ENCODE assay signal across 10 mouse cellular contexts in the genomic region with DNA sequence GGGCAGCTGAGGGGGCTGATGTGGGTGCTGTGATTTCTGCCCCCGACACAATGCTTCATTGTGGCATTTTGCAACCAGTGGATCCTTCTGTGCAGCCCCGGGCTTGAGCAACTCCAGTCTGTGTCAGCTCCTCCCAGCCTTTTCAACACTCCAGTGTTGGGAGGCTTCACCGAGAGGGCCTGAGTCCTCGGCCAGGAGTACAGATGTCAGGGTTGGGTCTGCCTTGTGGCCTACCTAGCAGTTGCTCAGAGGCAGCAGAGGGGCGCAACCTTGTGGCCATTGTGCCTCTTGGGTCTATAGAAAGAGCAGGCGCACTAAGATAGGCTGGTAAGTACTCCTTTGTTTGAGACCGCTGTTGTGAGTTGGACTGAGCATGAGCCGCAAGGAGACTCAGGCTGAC. TPM values are rescaled to one million over a fixed set of nuclear protein-coding genes. Genes with fewer than 3 reads are reported as not detected.
DNase-seq lines count a peak whose midpoint lies in the region; ATAC-seq and TF ChIP-seq lines count a peak whose summit lies in the region.
"Had no signal": no experiment of that assay in that cellular context is flagged by ENCODE, and none has a peak within 500 bp of the region (broad histone marks: within the 10 kb centered on the region; RNA-seq: fewer than 3 reads in every experiment).

No protein-coding gene starts in this region.

- no peak for TF ChIP-seq POLR2A in small intestine, adult 2 months (IDR thresholded peaks at IDR 0.05; ENCODE audit: low read depth, low read length)

- 54% methylated on average over 8 of the region's 8 CpGs for WGBS in hindbrain, embryonic 10.5 days
- 47% methylated on average over 8 of the region's 8 CpGs for WGBS in hindbrain, embryonic 16.5 days
- 60% methylated on average over 8 of the region's 8 CpGs for WGBS in intestine, embryonic 16.5 days
- WGBS in small intestine, adult 2 months, result 60% methylated on average over 8 of the region's 8 CpGs
- WGBS in forebrain, embryonic 13.5 days, result 56% methylated on average over 8 of the region's 8 CpGs

- TF ChIP-seq CTCF in small intestine, adult 2 months (IDR thresholded peaks at IDR 0.05; ENCODE audit: extremely low read depth, insufficient read length, insufficient replicate concordance, low read depth, low read length), result no peak

- DNase-seq in hindbrain, embryonic 10.5 days (ENCODE audit: low spot score), result no peak
- DNase-seq in R1 (ENCODE audit: low read depth, low spot score), result peak; percentile 49
- no peak for DNase-seq in layer of hippocampus, adult 8-10 months (ENCODE audit: low spot score in 2 of 2)
- no peak for DNase-seq in left cerebral cortex, adult 9 months (ENCODE audit: low spot score in 2 of 2)

- peaks cover 3% of the 10 kb centered on the region for H3K27me3 ChIP-seq in hindbrain, embryonic 10.5 days (ENCODE audit: insufficient read depth, poor library complexity, severe bottlenecking)
- H3K27me3 ChIP-seq in hindbrain, embryonic 16.5 days (replicated peaks; ENCODE audit: control insufficient read depth, insufficient read depth, low read length), result no peaks in the 10 kb centered on the region
- H3K27me3 ChIP-seq in intestine, embryonic 16.5 days (replicated peaks; ENCODE audit: control insufficient read depth, insufficient read depth, low read length), result no peaks in the 10 kb centered on the region
- no peaks in the 10 kb centered on the region for H3K27me3 ChIP-seq in small intestine, adult 2 months (ENCODE audit: control insufficient read depth, insufficient read depth, low read length)
- H3K27me3 ChIP-seq in forebrain, embryonic 13.5 days, result peaks cover 7% of the 10 kb centered on the region; the same call in 1 of the 2 replicates
- H3K27me3 ChIP-seq: limb, embryonic 12.5 days had no signal

- no peak for ATAC-seq in hindbrain, embryonic 16.5 days
- ATAC-seq in intestine, embryonic 16.5 days, result peak; percentile 12; the same call in 1 of the 2 replicates
- no peak for ATAC-seq in forebrain, embryonic 13.5 days

- H3K4me2 ChIP-seq in hindbrain, embryonic 16.5 days (ENCODE audit: low read length), result no peak overlapping the region
- peak overlapping the region; percentile 56 for H3K4me2 ChIP-seq in intestine, embryonic 16.5 days (ENCODE audit: low read depth, low read length)
- no peak overlapping the region for H3K4me2 ChIP-seq in forebrain, embryonic 13.5 days

- peak overlapping the region; percentile 73 for H3K27ac ChIP-seq in hindbrain, embryonic 10.5 days
- H3K27ac ChIP-seq in hindbrain, embryonic 16.5 days (ENCODE audit: low read depth, low read length), result no peak overlapping the region
- H3K27ac ChIP-seq in intestine, embryonic 16.5 days (ENCODE audit: low read length), result peak overlapping the region; percentile 88
- peak overlapping the region; percentile 47 for H3K27ac ChIP-seq in small intestine, adult 2 months (ENCODE audit: insufficient read depth, low read depth, low read length)
- H3K27ac ChIP-seq in forebrain, embryonic 13.5 days, result no peak overlapping the region

- H3K4me3 ChIP-seq in hindbrain, embryonic 10.5 days, result no peak overlapping the region
- no peak overlapping the region for H3K4me3 ChIP-seq in hindbrain, embryonic 16.5 days (ENCODE audit: low read length)
- no peak overlapping the region for H3K4me3 ChIP-seq in intestine, embryonic 16.5 days (ENCODE audit: low read length)
- H3K4me3 ChIP-seq in small intestine, adult 2 months (ENCODE audit: low read depth, low read length), result peak overlapping the region; percentile 2; the same call in 1 of the 2 replicates
- no peak overlapping the region for H3K4me3 ChIP-seq in forebrain, embryonic 13.5 days

- no peaks in the 10 kb centered on the region for H3K9me3 ChIP-seq in hindbrain, embryonic 10.5 days
- H3K9me3 ChIP-seq in hindbrain, embryonic 16.5 days (ENCODE audit: control insufficient read depth, low read length), result no peaks in the 10 kb centered on the region
- no peaks in the 10 kb centered on the region for H3K9me3 ChIP-seq in intestine, embryonic 16.5 days (ENCODE audit: control insufficient read depth, low read length)
- H3K9me3 ChIP-seq in forebrain, embryonic 13.5 days (replicated peaks), result no peaks in the 10 kb centered on the region
- H3K9me3 ChIP-seq: limb, embryonic 12.5 days had no signal

- H3K9ac ChIP-seq in hindbrain, embryonic 16.5 days (ENCODE audit: low read depth, low read length), result no peak overlapping the region
- H3K9ac ChIP-seq in intestine, embryonic 16.5 days (ENCODE audit: low read depth, low read length), result peak overlapping the region; percentile 83
- no peak overlapping the region for H3K9ac ChIP-seq in forebrain, embryonic 13.5 days
- H3K9ac ChIP-seq: limb, embryonic 12.5 days had no signal

- peaks cover 8% of the 10 kb centered on the region; the same call in 1 of the 2 replicates for H3K36me3 ChIP-seq in hindbrain, embryonic 10.5 days
- H3K36me3 ChIP-seq in hindbrain, embryonic 16.5 days (ENCODE audit: control insufficient read depth, insufficient read depth, low read length), result peaks cover 2% of the 10 kb centered on the region; the same call in 1 of the 2 replicates
- no peaks in the 10 kb centered on the region for H3K36me3 ChIP-seq in intestine, embryonic 16.5 days (ENCODE audit: control insufficient read depth, insufficient read depth, low read length)
- peaks cover 3% of the 10 kb centered on the region for H3K36me3 ChIP-seq in small intestine, adult 2 months (ENCODE audit: control insufficient read depth, insufficient read depth, low read length)
- H3K36me3 ChIP-seq in forebrain, embryonic 13.5 days (ENCODE audit: poor library complexity, severe bottlenecking), result peaks cover 7% of the 10 kb centered on the region; the same call in 1 of the 2 replicates

- peaks cover 65% of the 10 kb centered on the region for H3K4me1 ChIP-seq in hindbrain, embryonic 10.5 days (replicated peaks)
- 0 out of 2 replicates have a peak, but pooled peaks cover 10% of the 10 kb centered on the region for H3K4me1 ChIP-seq in hindbrain, embryonic 16.5 days (ENCODE audit: control insufficient read depth, insufficient read depth, low read depth, low read length)
- peaks cover 44% of the 10 kb centered on the region for H3K4me1 ChIP-seq in intestine, embryonic 16.5 days (ENCODE audit: control insufficient read depth, insufficient read depth, low read length)
- H3K4me1 ChIP-seq in small intestine, adult 2 months (ENCODE audit: control insufficient read depth, insufficient read depth, insufficient read length, low read length), result peaks cover 43% of the 10 kb centered on the region
- peaks cover 35% of the 10 kb centered on the region for H3K4me1 ChIP-seq in forebrain, embryonic 13.5 days

RNA-seq across cellular contexts. Expression of a gene that starts 1.5 kb away (rescaled TPM):
- polyA plus RNA-seq in hindbrain, embryonic 10.5 days (2016; fragmentation: Nextera tagmentation; extraction: Ambion mirVana), result 7.6 and 10.2 TPM in 2 replicates
- 3.8 and 5.1 TPM in 2 replicates for polyA plus RNA-seq in hindbrain, embryonic 16.5 days (2015; fragmentation: Nextera tagmentation; extraction: Ambion mirVana)
- 15.9 and 18.6 TPM in 2 replicates for polyA plus RNA-seq in intestine, embryonic 16.5 days (2015; fragmentation: Nextera tagmentation; extraction: Ambion mirVana)
- polyA plus RNA-seq in small intestine, adult 2 months (2012; rRNA removed), result 6.7 and 10.8 TPM in 2 replicates
- polyA plus RNA-seq in forebrain, embryonic 13.5 days (2015; fragmentation: Nextera tagmentation; extraction: Ambion mirVana), result 4.4 and 4.7 TPM in 2 replicates
- total RNA-seq in layer of hippocampus, adult 8-10 months (2022), result 1 to 10 TPM; 6.5 to 9.6 (median 9.0) TPM

RNA-seq across cellular contexts. Expression of a gene that starts 15.5 kb away (rescaled TPM):
- 310 and 365 TPM in 2 replicates for polyA plus RNA-seq in hindbrain, embryonic 10.5 days (2016; fragmentation: Nextera tagmentation; extraction: Ambion mirVana)
- 389 and 410 TPM in 2 replicates for polyA plus RNA-seq in hindbrain, embryonic 16.5 days (2015; fragmentation: Nextera tagmentation; extraction: Ambion mirVana)
- 335 TPM in 2 replicates for polyA plus RNA-seq in intestine, embryonic 16.5 days (2015; fragmentation: Nextera tagmentation; extraction: Ambion mirVana)
- 9.7 and 19.5 TPM in 2 replicates for polyA plus RNA-seq in small intestine, adult 2 months (2012; rRNA removed)
- polyA plus RNA-seq in forebrain, embryonic 13.5 days (2015; fragmentation: Nextera tagmentation; extraction: Ambion mirVana), result 444 and 467 TPM in 2 replicates
- 100 to 1,000 TPM; 110 to 144 (median 128) TPM for total RNA-seq in layer of hippocampus, adult 8-10 months (2022)

RNA-seq across cellular contexts. Expression of a gene that starts 45.0 kb away (rescaled TPM):
- polyA plus RNA-seq in hindbrain, embryonic 10.5 days (2016; fragmentation: Nextera tagmentation; extraction: Ambion mirVana), result not detected in 2 replicates
- polyA plus RNA-seq in hindbrain, embryonic 16.5 days (2015; fragmentation: Nextera tagmentation; extraction: Ambion mirVana), result not detected in 2 replicates
- not detected in 2 replicates for polyA plus RNA-seq in intestine, embryonic 16.5 days (2015; fragmentation: Nextera tagmentation; extraction: Ambion mirVana)
- polyA plus RNA-seq in small intestine, adult 2 months (2012; rRNA removed), result not detected in 2 replicates
- not detected in 2 replicates for polyA plus RNA-seq in forebrain, embryonic 13.5 days (2015; fragmentation: Nextera tagmentation; extraction: Ambion mirVana)
- total RNA-seq in layer of hippocampus, adult 8-10 months (2022), result not detected
- total RNA-seq: adrenal gland, postnatal 36 days had no signal
- polyA plus RNA-seq: limb, embryonic 12.5 days had no signal

Comparison
In these comparisons a context has a peak if more than half of its experiments do, and no peak if none do; other contexts are left out.
1. H3K27ac ChIP-seq: peak in hindbrain, embryonic 10.5 days (single experiment), intestine, embryonic 16.5 days (single experiment) and small intestine, adult 2 months (single experiment); none in hindbrain, embryonic 16.5 days (single experiment) and forebrain, embryonic 13.5 days (single experiment).
2. RNA of a gene that starts 15.5 kb away (polyA plus RNA-seq): 444 to 467 TPM in forebrain, embryonic 13.5 days, 389 to 410 TPM in hindbrain, embryonic 16.5 days, 310 to 365 TPM in hindbrain, embryonic 10.5 days and 335 TPM in intestine, embryonic 16.5 days; 9.7 to 19.5 TPM in small intestine, adult 2 months; every median in the first group is over 10 times any median in the second.